Mouse (Mus musculus) heart, embryonic 11.5 days (tissue): ENCODE measurements around the gene Mettl15. TPM values are rescaled to one million over a fixed set of nuclear protein-coding genes. Genes with fewer than 3 reads are reported as not detected.
"Not testable (repeated sequence)": the region's sequence is repeated elsewhere in the genome, so short reads cannot be mapped to it uniquely, and the experiment has no call there.

ENCODE experiments used
- ATAC-seq: fragments of 200-750 bp; cut with Nextera tagmentation; replicated peaks from 2 replicates; pipeline ENCODE4 v1.8.0; 2017; ENCODE audit warnings: moderate library complexity; ENCODE audit not compliant: insufficient number of reproducible peaks, low FRiP score, low TSS enrichment
- H3K27ac ChIP-seq: fragments of 300-500 bp; sonication (generic); 2 replicates; pipeline ENCODE4 v1.5.1; 2014; ENCODE audit warnings: mild to moderate bottlenecking, low read depth, low read length
- H3K27me3 ChIP-seq: fragments of 300-500 bp; sonication (generic); 2 replicates; pipeline ENCODE4 v1.6.1; 2014; ENCODE audit warnings: mild to moderate bottlenecking, low read length, mixed read lengths; ENCODE audit not compliant: control insufficient read depth, insufficient read depth
- H3K36me3 ChIP-seq: fragments of 300-500 bp; sonication (generic); 2 replicates; pipeline ENCODE4 v1.6.1; 2014; ENCODE audit warnings: mild to moderate bottlenecking, low read length, moderate library complexity, mixed read lengths; ENCODE audit not compliant: control insufficient read depth, insufficient read depth
- H3K4me1 ChIP-seq: fragments of 300-500 bp; sonication (generic); 2 replicates; pipeline ENCODE4 v1.6.1; 2014; ENCODE audit warnings: low read length; ENCODE audit not compliant: control insufficient read depth, insufficient read depth
- H3K4me2 ChIP-seq: fragments of 300-500 bp; sonication (generic); 2 replicates; pipeline ENCODE4 v1.6.1; 2014; ENCODE audit warnings: mild to moderate bottlenecking, moderate library complexity
- H3K4me3 ChIP-seq: fragments of 300-500 bp; sonication (generic); 2 replicates; pipeline ENCODE4 v1.5.1; 2014; ENCODE audit warnings: low read depth, low read length
- H3K9ac ChIP-seq: fragments of 300-500 bp; sonication (generic); 2 replicates; pipeline ENCODE4 v1.6.1; 2014; ENCODE audit warnings: mild to moderate bottlenecking, low read depth, low read length, moderate library complexity
- H3K9me3 ChIP-seq: fragments of 300-500 bp; sonication (generic); replicated peaks from 2 replicates; pipeline ENCODE4 v1.6.1; 2016; ENCODE audit warnings: low read length; ENCODE audit not compliant: control insufficient read depth
- WGBS: fragments of 180-500 bp; shearing (Covaris S2); extraction: QIAGEN DNeasy Blood & Tissue Kit; methylation state at CpG from one replicate; pipeline ENCODE4 v1.1.7; 2014; ENCODE audit not compliant: insufficient replicate concordance; 5-methylcytosine and 5-hydroxymethylcytosine counted together
- polyA plus RNA-seq: library from polyadenylated mRNA; unstranded; fragments of >200 nt; fragmentation: Nextera tagmentation; extraction: Ambion mirVana; gene quantifications from 2 replicates; pipeline ENCODE4 v1.2.1, GENCODE M21; 2014

Gene Mettl15
- polyA plus RNA-seq, 1 experiment from 2014 or later, result 16.2 TPM

DNA sequence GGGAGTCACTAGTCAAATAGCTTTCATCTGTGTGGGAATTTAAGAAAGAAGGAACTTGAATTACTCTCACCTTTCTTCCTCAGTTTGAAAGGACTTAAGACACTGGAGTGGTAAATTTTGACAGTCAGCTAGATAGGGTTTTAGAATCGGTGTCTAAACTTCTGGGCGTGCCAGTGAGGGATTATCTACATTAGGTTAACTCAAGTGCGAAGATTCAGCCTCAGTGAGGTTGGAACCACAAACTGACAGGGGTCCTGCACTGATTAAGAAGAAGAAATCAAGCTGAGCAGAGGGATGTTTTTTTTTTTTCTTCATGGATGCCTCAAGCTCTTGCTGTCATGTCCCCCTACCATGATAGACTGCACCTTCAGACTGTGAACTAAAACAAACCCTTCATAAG, 53.4 kb downstream of the Mettl15 start:
- WGBS, result 74% methylated on average over 3 of the region's 3 CpGs
- Histone ChIP-seq H3K36me3 (no peaks in the 10 kb centered on the region), H3K4me3 (no peak overlapping the region), H3K27me3 (no peaks in the 10 kb centered on the region), H3K9ac (no peak overlapping the region), H3K4me2 (no peak overlapping the region), H3K27ac (no peak overlapping the region), H3K9me3 (no peaks in the 10 kb centered on the region), H3K4me1 (no peaks in the 10 kb centered on the region)
- ATAC-seq, result no peak

DNA sequence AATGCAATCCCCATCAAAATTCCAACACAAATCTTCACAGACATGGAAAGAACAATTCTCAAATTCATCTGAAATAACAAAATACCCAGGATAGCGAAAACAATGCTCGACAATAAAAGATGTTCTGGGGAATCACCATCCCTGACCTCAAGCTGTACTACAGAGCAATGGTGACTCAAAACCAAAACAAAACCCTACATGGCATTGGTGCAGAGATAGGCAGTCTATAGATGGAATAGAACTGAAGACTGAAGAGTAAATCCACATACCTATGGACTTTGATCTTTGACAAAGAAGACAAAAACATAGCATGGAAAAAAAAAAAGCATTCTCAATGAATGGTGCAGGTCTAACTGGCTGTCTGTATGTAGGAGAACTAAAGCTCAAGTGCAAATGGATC, 59.1 kb downstream of the Mettl15 start:
- H3K27me3 ChIP-seq, result no peaks in the 10 kb centered on the region
- no peak overlapping the region for H3K9ac ChIP-seq
- no peak overlapping the region for H3K4me3 ChIP-seq
- no peak for ATAC-seq
- no peak overlapping the region for H3K4me2 ChIP-seq
- H3K4me1 ChIP-seq, result no peaks in the 10 kb centered on the region
- WGBS, result 79% methylated on average over 2 of the region's 2 CpGs
- no peaks in the 10 kb centered on the region for H3K36me3 ChIP-seq
- H3K27ac ChIP-seq, result no peak overlapping the region
- no peaks in the 10 kb centered on the region for H3K9me3 ChIP-seq

GRCm38 (mm10) chr2:109216678-109217077, 63.9 kb downstream of the Mettl15 start:
- H3K4me2 ChIP-seq, H3K9ac ChIP-seq, H3K27me3 ChIP-seq, H3K9me3 ChIP-seq, H3K4me3 ChIP-seq, H3K27ac ChIP-seq, H3K36me3 ChIP-seq, ATAC-seq, H3K4me1 ChIP-seq: not testable (repeated sequence)
- 83% methylated on average over 1 of the region's 2 CpGs for WGBS

GRCm38 (mm10) chr2:109210641-109211040, 69.9 kb downstream of the Mettl15 start:
- not testable (repeated sequence) for H3K27ac ChIP-seq, H3K27me3 ChIP-seq, H3K4me2 ChIP-seq, H3K9me3 ChIP-seq, ATAC-seq, H3K4me1 ChIP-seq, H3K9ac ChIP-seq, H3K36me3 ChIP-seq, H3K4me3 ChIP-seq
- 94% methylated on average over 1 of the region's 1 CpGs for WGBS

- H3K4me2 ChIP-seq, result no peak overlapping the region
- H3K4me1 ChIP-seq, result no peaks in the 10 kb centered on the region
- H3K36me3 ChIP-seq, result no peaks in the 10 kb centered on the region
- no peak overlapping the region for H3K9ac ChIP-seq
- H3K27ac ChIP-seq, result no peak overlapping the region
- 67% methylated on average over 2 of the region's 2 CpGs for WGBS
- ATAC-seq, result no peak
- no peaks in the 10 kb centered on the region for H3K27me3 ChIP-seq
- H3K4me3 ChIP-seq, result no peak overlapping the region
- H3K9me3 ChIP-seq, result no peaks in the 10 kb centered on the region
Observed at GRCm38 (mm10) chr2:109208032-109208431, 72.5 kb downstream of the Mettl15 start.

- no peaks in the 10 kb centered on the region for H3K9me3 ChIP-seq
- no peak for ATAC-seq
- H3K27ac ChIP-seq, result no peak overlapping the region
- no peaks in the 10 kb centered on the region for H3K27me3 ChIP-seq
- H3K36me3 ChIP-seq, result no peaks in the 10 kb centered on the region
- no peaks in the 10 kb centered on the region for H3K4me1 ChIP-seq
- no peak overlapping the region for H3K4me3 ChIP-seq
- H3K4me2 ChIP-seq, result no peak overlapping the region
- WGBS, result 81% methylated on average over 3 of the region's 3 CpGs
- no peak overlapping the region for H3K9ac ChIP-seq
Observed at GRCm38 (mm10) chr2:109182993-109183392, 97.6 kb downstream of the Mettl15 start.

GRCm38 (mm10) chr2:109158509-109158908, 122.0 kb downstream of the Mettl15 start:
- Histone ChIP-seq H3K4me2 (no peak overlapping the region), H3K4me1 (no peaks in the 10 kb centered on the region), H3K4me3 (no peak overlapping the region), H3K27ac (no peak overlapping the region), H3K27me3 (no peaks in the 10 kb centered on the region), H3K9ac (no peak overlapping the region), H3K36me3 (no peaks in the 10 kb centered on the region), H3K9me3 (no peaks in the 10 kb centered on the region)
- WGBS, result 55% methylated on average over 1 of the region's 1 CpGs
- ATAC-seq, result no peak

- H3K9ac ChIP-seq, result no peak overlapping the region
- no peak overlapping the region for H3K27ac ChIP-seq
- no peaks in the 10 kb centered on the region for H3K9me3 ChIP-seq
- ATAC-seq, result no peak
- no peaks in the 10 kb centered on the region for H3K27me3 ChIP-seq
- H3K36me3 ChIP-seq, result no peaks in the 10 kb centered on the region
- no peaks in the 10 kb centered on the region for H3K4me1 ChIP-seq
- no peak overlapping the region for H3K4me2 ChIP-seq
- 87% methylated on average over 1 of the region's 1 CpGs for WGBS
- no peak overlapping the region for H3K4me3 ChIP-seq
Observed at GRCm38 (mm10) chr2:109156131-109156530, 124.4 kb downstream of the Mettl15 start.

DNA sequence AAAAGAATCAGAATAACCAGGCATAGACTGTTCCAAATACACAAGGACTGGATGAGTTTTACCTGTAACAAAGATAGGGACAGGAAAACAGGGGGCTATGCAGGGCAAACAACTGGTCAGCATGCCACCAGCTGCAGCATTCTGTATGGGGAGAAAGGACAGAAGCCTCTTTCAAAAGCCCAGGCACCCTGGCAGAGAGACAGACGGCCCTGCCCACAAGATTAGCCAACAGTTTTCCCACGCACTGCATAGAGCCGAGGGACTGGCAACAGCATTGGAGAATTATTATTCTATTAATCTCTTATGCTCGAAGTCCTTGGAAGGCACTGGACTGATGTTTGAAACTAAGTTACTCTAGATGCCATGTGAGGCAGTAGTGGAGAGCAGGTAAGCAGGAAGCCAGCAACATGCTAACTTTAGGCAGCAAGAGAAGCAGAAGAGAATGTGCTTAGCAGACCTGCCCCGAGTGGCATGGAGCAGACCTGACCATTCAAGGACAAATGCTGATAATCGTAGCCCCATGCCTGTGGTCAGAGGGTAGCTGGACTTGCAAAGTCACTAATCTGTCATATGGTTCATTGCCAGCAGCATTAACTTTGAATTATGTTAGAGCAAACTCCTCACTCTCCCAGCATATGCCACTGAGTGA, 127.0 kb downstream of the Mettl15 start:
- Histone ChIP-seq H3K9me3 (no peaks in the 10 kb centered on the region), H3K4me1 (no peaks in the 10 kb centered on the region), H3K27ac (no peak overlapping the region), H3K9ac (no peak overlapping the region), H3K4me2 (no peak overlapping the region), H3K4me3 (no peak overlapping the region), H3K36me3 (no peaks in the 10 kb centered on the region), H3K27me3 (no peaks in the 10 kb centered on the region)
- no peak for ATAC-seq
- WGBS, result 68% methylated on average over 6 of the region's 6 CpGs
